Mouse (Mus musculus): ENCODE measurements around the gene Sort1.

Sort1 gene

GRCm38 (mm10) chr3:108328441-108328841, 44.6 kb downstream of the Sort1 start:
- DNase-seq = no peak

GRCm38 (mm10) chr3:108330812-108331211, 46.9 kb downstream of the Sort1 start:
- no peak for DNase-seq

- no peak for DNase-seq
Observed at GRCm38 (mm10) chr3:108336878-108337277, 53.0 kb downstream of the Sort1 start.

DNA sequence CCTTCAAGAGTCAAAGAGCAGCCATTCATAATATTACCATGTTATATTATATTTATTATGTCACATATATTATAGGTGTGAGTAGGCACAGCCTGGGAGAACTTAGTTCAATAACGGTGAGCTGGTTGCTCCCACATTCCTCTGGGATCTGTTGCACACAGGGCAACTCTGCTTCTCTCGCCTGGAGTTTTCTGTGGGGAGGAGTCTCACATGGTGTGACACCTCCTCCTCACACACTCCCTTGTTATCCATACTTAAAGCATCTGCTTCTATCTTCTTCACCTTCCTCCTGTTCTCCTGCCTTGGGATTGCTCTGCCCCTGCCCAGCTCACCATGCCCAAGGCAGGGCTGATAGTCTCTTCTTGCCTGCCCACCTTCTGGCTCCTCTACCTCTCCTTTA, 57.2 kb downstream of the Sort1 start:
- no peak for DNase-seq

DNA sequence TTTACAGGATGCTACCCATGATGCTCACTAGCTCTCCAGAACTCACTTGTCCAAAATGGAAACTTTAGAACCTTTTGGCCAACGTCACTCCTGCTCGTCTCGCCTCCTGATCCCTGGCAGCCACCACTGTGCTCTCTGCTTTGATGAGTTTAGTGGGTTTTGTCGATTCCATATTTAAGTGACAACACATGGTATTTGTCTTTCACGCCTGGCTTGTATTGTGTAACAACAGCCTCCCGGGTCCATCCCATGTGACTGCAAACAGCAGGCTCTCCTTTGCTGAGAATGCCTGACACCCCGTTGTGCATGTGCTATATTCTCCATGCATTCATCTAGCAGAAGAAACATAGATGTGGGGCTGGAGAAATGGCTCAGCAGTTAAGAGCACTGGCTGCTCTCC, 58.3 kb downstream of the Sort1 start:
- DNase-seq = no peak

DNA sequence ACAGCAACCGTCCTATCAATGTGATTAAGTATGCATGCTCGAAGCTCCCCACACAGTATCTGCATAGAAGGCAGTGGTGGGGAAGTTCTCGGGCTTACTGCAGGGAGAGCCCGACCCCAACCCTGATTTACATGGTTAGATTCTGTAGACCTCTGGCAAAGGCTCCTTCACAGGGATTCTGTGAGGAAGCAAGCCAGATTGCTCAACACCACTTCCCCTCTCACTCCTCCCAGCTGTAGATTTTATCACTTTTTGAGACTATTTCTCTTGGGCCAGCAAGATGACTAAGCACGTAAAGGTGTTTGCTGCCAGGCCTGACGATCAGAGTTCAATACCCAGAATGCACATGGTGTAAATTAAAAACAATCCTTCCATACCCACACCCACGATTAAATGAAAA, 62.0 kb downstream of the Sort1 start:
- DNase-seq = no peak

- no peak for DNase-seq
Observed at GRCm38 (mm10) chr3:108348376-108348775, 64.5 kb downstream of the Sort1 start.

- DNase-seq = no peak
Observed at GRCm38 (mm10) chr3:108355245-108355644, 71.4 kb downstream of the Sort1 start.

- no peak for DNase-seq
Observed at GRCm38 (mm10) chr3:108357051-108357450, 73.2 kb downstream of the Sort1 start.

DNA sequence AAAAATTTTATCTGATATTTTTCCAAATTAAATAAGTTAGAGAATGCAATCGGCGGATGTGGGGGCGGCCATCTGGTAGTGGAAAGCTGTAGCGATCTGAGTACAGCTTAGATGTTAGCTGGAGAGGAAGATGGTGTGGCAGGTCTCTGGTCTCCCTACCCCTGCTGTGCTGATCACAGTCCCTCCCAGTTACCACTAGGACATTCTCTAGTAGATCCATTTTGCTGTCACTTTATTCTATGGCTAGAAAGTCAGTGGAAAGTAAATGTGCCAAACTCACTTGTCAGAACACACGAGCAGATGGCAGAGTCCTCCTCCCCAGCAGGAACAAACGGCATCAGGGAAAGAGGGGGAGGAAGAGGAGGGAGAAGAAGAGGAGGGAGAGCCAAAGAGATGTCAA, 74.6 kb downstream of the Sort1 start:
- DNase-seq = no peak

DNA sequence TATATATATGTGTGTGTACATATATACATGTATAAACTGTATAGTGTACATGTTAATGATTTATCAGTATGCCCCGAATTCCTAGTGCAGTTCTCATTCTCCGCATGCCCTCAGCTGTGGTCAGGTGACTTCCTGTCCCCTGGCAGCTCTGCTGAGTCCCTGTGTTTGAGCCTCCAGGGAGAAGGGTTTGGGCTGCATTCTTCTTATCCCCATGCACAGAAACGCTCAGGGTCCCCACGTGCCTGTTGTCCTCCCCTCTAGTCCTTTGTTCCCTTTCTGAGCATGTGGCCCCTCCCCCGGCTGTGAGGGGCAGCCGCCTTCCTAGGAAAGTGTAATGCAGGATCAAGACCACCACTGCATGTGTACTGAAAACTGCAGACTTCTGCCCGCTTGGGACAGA, 77.0 kb downstream of the Sort1 start:
- DNase-seq = no peak

DNA sequence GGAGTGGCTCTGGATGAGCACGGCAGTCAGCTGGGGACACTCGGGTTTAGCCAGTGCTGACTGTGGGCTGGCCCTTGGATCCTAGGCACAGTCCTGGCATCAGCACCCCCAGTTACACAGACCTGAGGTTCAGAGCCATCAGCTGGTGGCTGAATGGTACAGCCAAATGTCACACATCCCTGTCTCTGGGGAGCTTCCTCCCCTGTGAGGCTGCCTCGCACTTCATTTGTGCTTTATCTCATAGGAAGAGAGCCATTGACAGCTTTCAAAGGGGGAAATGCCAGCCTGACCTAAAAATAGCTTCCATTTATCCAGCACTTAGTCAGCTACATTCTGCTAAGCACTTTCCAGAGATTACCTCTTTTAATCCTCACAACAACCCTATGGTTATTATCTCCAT, 79.7 kb downstream of the Sort1 start:
- no peak for DNase-seq

DNA sequence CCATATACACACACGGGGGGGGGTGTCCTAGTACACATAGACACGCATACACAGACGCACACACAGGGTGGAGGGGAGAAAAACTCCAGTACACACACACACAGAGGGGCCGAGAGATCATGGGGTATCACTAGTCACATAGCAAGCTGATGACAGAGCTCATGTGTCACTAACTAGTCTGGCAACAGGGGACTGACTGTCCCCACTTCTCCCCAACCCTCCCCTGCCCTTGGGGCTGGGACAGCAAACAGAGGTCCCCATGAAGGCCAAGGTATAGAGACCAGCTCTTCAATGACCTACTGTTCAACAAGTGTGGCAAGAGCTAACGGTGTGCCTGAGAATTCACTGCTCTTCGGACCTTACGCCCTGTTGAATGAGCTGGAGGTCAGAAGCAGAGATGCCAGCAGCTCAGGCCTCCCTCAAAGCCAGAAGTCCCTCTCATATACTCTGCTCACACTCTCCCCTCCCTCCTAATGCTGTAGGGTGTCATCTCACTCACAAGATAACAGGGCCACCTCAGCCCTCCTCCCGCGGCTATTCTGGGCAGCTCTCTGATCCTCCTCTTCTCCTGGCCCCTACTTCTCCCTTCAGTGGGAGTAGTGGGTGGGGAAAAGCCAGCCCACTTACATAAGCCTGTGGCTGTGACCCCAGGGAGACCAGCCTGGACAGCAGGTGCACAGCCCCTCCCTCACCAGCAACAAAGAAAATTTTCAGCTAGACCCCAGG, 80.6 kb downstream of the Sort1 start, which contains the start of gene Mybphl:
TSS of gene Mybphl (plus strand) at position 642 of the 726 bp plus-strand sequence.
- no peak for DNase-seq

GRCm38 (mm10) chr3:108367173-108367572, 83.3 kb downstream of the Sort1 start:
- DNase-seq = no peak

DNA sequence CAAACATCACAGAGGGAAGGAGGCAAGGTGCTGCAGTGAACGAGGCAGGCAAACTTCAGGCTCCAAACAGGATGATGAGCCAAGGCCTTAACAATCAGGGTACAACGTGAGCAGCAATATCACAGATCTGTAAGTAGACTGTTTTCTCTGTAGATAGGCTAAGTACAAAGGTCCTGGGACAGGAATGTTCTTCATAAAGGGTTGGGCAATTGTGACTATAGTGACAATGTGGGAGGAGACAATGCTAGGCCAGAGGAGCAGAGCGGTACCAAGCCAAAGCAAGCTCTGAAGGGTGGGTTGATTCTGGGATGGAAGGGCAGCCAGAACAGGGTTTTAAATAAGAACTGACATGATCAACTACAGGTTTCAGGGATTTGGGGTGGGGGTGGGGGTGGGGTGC, 83.9 kb downstream of the Sort1 start:
- no peak for DNase-seq

- no peak for DNase-seq
Observed at GRCm38 (mm10) chr3:108368721-108369120, 84.8 kb downstream of the Sort1 start.

- DNase-seq = no peak
Observed at GRCm38 (mm10) chr3:108372274-108372673, 88.4 kb downstream of the Sort1 start.

DNA sequence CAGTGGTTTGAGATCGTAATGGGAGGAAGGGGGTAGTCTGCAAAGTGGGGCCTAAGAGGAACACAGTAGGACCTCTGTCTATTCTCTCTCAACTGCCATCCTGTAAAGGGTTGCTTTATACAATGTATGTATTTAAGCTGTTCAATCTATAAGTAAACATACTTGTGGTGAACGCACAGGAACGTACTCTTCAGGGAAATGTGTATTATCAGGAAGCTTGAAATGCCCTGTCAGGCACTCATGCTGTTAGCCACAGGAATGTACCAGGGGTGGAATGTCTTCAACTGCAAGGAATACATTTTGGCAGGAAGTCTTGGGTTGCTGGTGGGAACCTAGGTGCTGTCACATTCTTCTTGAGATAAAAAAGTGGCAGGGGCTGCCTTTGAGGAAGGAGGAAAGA, 88.8 kb downstream of the Sort1 start:
- DNase-seq = no peak

DNA sequence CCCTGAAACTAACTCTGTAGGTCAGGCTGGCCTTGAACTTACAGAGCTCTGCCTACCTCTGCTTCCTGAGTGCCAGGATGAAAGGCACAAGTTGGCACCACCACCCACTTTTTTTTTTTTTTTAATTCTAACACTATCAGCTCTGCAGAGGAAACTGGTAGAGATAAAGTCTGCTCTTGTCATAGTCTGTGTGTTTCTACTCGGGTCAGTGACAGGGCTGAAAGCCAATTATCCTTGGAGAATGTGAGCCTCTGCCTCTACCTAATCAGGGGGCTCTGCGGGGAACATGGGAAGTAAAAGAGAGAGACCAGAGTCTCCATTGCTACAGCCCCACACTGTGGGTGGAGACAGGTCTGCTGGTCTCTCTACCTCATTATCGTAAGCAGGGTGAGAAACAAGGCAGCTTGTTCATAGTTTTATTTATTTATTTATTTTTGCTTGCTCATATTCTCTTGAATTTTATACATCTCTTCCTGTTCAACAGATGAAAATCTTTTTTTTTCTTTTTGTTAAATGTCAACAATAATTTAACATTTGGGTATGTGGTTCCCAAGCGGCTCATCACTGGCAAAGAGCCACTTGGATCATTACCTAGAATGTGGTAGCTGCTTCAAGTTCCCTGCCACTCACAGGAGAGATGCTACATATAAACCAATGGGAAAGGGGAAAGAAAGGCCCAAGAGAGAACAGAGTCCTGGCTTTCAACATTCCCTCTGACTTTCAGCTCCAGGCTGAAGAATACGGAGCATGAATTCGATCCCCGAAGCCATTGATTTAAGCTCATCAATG, 95.2 kb downstream of the Sort1 start:
- no peak for DNase-seq

GRCm38 (mm10) chr3:108380695-108381094, 96.8 kb downstream of the Sort1 start:
- DNase-seq = no peak

- no peak for DNase-seq
Observed at GRCm38 (mm10) chr3:108381945-108382875, 98.3 kb downstream of the Sort1 start.

DNA sequence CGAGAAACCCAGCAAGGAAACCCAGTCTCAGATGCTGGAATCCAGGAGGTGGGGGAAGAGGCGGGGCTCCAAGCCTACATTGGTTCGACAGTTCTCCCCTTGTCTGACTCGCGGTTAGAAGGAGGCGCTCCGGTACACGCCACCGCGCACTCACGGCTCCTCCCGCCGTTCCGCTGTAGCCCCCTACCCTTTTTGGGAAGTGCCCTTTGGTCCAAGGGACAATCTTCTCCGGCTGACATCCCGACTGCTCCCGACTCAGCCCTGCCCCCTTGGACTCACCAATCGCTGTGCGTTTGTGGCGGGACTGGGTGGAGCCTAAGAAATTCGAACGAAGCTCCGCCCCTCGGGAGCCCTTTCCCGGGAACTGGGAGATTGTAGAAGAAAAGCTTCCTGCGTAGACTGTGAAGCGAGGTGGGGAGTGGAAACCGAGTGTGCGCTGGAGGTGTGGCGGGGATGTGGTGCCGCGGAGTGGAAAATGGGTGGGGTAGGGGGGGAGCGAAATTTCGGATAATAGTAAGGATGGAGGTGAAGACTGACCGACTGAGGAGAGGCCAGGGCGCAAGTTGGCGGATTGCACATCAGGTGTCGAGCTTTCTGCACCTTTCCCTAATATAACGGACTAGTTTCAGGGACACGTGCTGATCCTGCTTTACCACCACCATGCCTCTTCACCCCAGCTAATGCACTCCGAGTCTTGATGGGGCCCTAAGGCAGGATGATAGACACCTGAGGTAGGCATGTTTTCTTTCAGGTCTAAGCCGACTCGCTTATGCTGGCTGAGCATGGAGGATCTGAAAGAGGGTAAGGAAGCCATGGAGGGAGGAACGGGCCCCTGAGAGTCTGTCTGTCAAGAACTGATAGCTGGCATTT, 99.8 kb downstream of the Sort1 start, which contains the start of gene Psrc1:
TSS of gene Psrc1 (plus strand) at position 355 of the 870 bp plus-strand sequence.
- peak; percentile 60 to 73 for DNase-seq
